Mouse (Mus musculus) bone marrow macrophage, adult 2 months (primary cell): ENCODE measurements around the gene Asic2.

ENCODE experiments used
- CTCF ChIP-seq: IDR thresholded peaks from 2 replicates; pipeline ENCODE4 v1.5.1; 2012; ENCODE audit warnings: low read depth, mild to moderate bottlenecking, low read length, moderate library complexity
- POLR2A ChIP-seq: IDR thresholded peaks from 2 replicates; pipeline ENCODE4 v1.6.1; 2012; ENCODE audit warnings: mild to moderate bottlenecking, low read depth, low read length, borderline replicate concordance

GRCm38 (mm10) chr11:81636356-81636755, 331.9 kb downstream of the Asic2 start:
- TF ChIP-seq CTCF (no peak), POLR2A (no peak)
